Mouse (Mus musculus): Measurements from ENCODE around the gene Sema3f. TPM values are rescaled to one million over a fixed set of nuclear protein-coding genes. Genes with fewer than 3 reads are reported as not detected.

The Sema3f gene
- polyA plus RNA-seq, 2 experiments = 0.69 to 3.5 TPM

GRCm38 (mm10) chr9:107663525-107663924, 46.8 kb downstream of the Sema3f start:
- Histone ChIP-seq H3K36me3 (replicated peaks; ENCODE audit: control insufficient read depth, insufficient read depth, low read depth) (no peaks in the 10 kb centered on the region), H3K27ac (no peak overlapping the region), H3K4me3 (ENCODE audit: insufficient read depth in 1 of 2, low read depth in 2 of 2, low read length in 2 of 2) (no peak overlapping the region), H3K9ac (replicated peaks) (no peak overlapping the region), H3K4me1 (replicated peaks; ENCODE audit: control insufficient read depth in 2 of 2, insufficient read depth in 2 of 2, low read length in 1 of 2) (no peaks in the 10 kb centered on the region; a peak in 2 of 4 replicates), H3K4me2 (ENCODE audit: low read depth) (no peak overlapping the region), H3K27me3 (ENCODE audit: control insufficient read depth, insufficient read depth, low read length) (peaks cover 33% of the 10 kb centered on the region), H3K9me3 (ENCODE audit: control insufficient read depth, low read length) (no peaks in the 10 kb centered on the region)
- TF ChIP-seq CTCF (IDR thresholded peaks at IDR 0.05; ENCODE audit: low read depth) (no peak), EP300 (IDR thresholded peaks at IDR 0.05; ENCODE audit: low read depth) (no peak)
- ATAC-seq (ENCODE audit: insufficient read depth) = no peak
- WGBS (ENCODE audit: insufficient replicate concordance) = 62% methylated on average over 9 of the region's 9 CpGs
- no peak for DNase-seq (ENCODE audit: low read depth in 3 of 3, low spot score in 3 of 3)

GRCm38 (mm10) chr9:107662342-107662741, 47.9 kb downstream of the Sema3f start:
- no peak for ATAC-seq (ENCODE audit: insufficient read depth)
- 54% methylated on average over 8 of the region's 8 CpGs for WGBS (ENCODE audit: insufficient replicate concordance)
- TF ChIP-seq CTCF (IDR thresholded peaks at IDR 0.05; ENCODE audit: low read depth) (no peak), EP300 (IDR thresholded peaks at IDR 0.05; ENCODE audit: low read depth) (no peak)

GRCm38 (mm10) chr9:107660777-107661176, 49.5 kb downstream of the Sema3f start:
- ATAC-seq (ENCODE audit: insufficient read depth) (no peak), DNase-seq (ENCODE audit: low read depth in 3 of 3, low spot score in 3 of 3) (no peak)
- no peak overlapping the region for H3K9ac ChIP-seq (replicated peaks)
- no peaks in the 10 kb centered on the region for H3K4me1 ChIP-seq (replicated peaks; ENCODE audit: control insufficient read depth in 2 of 2, insufficient read depth in 2 of 2, low read length in 1 of 2)
- no peak overlapping the region for H3K27ac ChIP-seq
- WGBS (ENCODE audit: insufficient replicate concordance) = 48% methylated on average over 3 of the region's 3 CpGs
- H3K36me3 ChIP-seq (replicated peaks; ENCODE audit: control insufficient read depth, insufficient read depth, low read depth) = no peaks in the 10 kb centered on the region
- no peak for TF ChIP-seq CTCF (IDR thresholded peaks at IDR 0.05; ENCODE audit: low read depth)
- no peak for TF ChIP-seq EP300 (IDR thresholded peaks at IDR 0.05; ENCODE audit: low read depth)
- no peaks in the 10 kb centered on the region for H3K9me3 ChIP-seq (ENCODE audit: control insufficient read depth, low read length)
- H3K4me2 ChIP-seq (ENCODE audit: low read depth) = no peak overlapping the region
- H3K27me3 ChIP-seq (ENCODE audit: control insufficient read depth, insufficient read depth, low read length) = peaks cover 7% of the 10 kb centered on the region
- H3K4me3 ChIP-seq (ENCODE audit: insufficient read depth in 1 of 2, low read depth in 2 of 2, low read length in 2 of 2) = no peak overlapping the region

More at GRCm38 (mm10) chr9:107662342-107662741, 47.9 kb downstream of the Sema3f start:
- Histone ChIP-seq H3K4me1 (replicated peaks; ENCODE audit: control insufficient read depth in 2 of 2, insufficient read depth in 2 of 2, low read length in 1 of 2) (no peaks in the 10 kb centered on the region), H3K27me3 (ENCODE audit: control insufficient read depth, insufficient read depth, low read length) (peaks cover 22% of the 10 kb centered on the region), H3K27ac (no peak overlapping the region), H3K9me3 (ENCODE audit: control insufficient read depth, low read length) (no peaks in the 10 kb centered on the region), H3K4me2 (ENCODE audit: low read depth) (no peak overlapping the region), H3K4me3 (ENCODE audit: insufficient read depth in 1 of 2, low read depth in 2 of 2, low read length in 2 of 2) (no peak overlapping the region), H3K9ac (replicated peaks) (no peak overlapping the region), H3K36me3 (replicated peaks; ENCODE audit: control insufficient read depth, insufficient read depth, low read depth) (no peaks in the 10 kb centered on the region)
- DNase-seq (ENCODE audit: low read depth in 3 of 3, low spot score in 3 of 3) = no peak

GRCm38 (mm10) chr9:107659961-107660360, 50.3 kb downstream of the Sema3f start:
- no peaks in the 10 kb centered on the region; the same call in 1 of the 2 replicates for H3K27me3 ChIP-seq (ENCODE audit: control insufficient read depth, insufficient read depth, low read length)
- H3K36me3 ChIP-seq (replicated peaks; ENCODE audit: control insufficient read depth, insufficient read depth, low read depth) = no peaks in the 10 kb centered on the region
- H3K9me3 ChIP-seq (ENCODE audit: control insufficient read depth, low read length) = no peaks in the 10 kb centered on the region
- 72% methylated on average over 3 of the region's 3 CpGs for WGBS (ENCODE audit: insufficient replicate concordance)
- DNase-seq (ENCODE audit: low read depth in 3 of 3, low spot score in 3 of 3) = no peak
- H3K4me1 ChIP-seq (replicated peaks; ENCODE audit: control insufficient read depth in 2 of 2, insufficient read depth in 2 of 2, low read length in 1 of 2) = no peaks in the 10 kb centered on the region
- H3K4me2 ChIP-seq (ENCODE audit: low read depth) = no peak overlapping the region
- no peak for TF ChIP-seq EP300 (IDR thresholded peaks at IDR 0.05; ENCODE audit: low read depth)
- TF ChIP-seq CTCF (IDR thresholded peaks at IDR 0.05; ENCODE audit: low read depth) = no peak
- H3K27ac ChIP-seq = no peak overlapping the region
- no peak overlapping the region for H3K9ac ChIP-seq (replicated peaks)
- no peak for ATAC-seq (ENCODE audit: insufficient read depth)
- H3K4me3 ChIP-seq (ENCODE audit: insufficient read depth in 1 of 2, low read depth in 2 of 2, low read length in 2 of 2) = no peak overlapping the region

- Histone ChIP-seq H3K27ac (no peak overlapping the region), H3K9me3 (ENCODE audit: control insufficient read depth, low read length) (no peaks in the 10 kb centered on the region), H3K27me3 (ENCODE audit: control insufficient read depth, insufficient read depth, low read length) (no peaks in the 10 kb centered on the region; the same call in 1 of the 2 replicates), H3K4me1 (replicated peaks; ENCODE audit: control insufficient read depth in 2 of 2, insufficient read depth in 2 of 2, low read length in 1 of 2) (no peaks in the 10 kb centered on the region), H3K9ac (replicated peaks) (no peak overlapping the region), H3K4me3 (ENCODE audit: insufficient read depth in 1 of 2, low read depth in 2 of 2, low read length in 2 of 2) (no peak overlapping the region), H3K4me2 (ENCODE audit: low read depth) (no peak overlapping the region), H3K36me3 (replicated peaks; ENCODE audit: control insufficient read depth, insufficient read depth, low read depth) (no peaks in the 10 kb centered on the region)
- 70% methylated on average over 10 of the region's 10 CpGs for WGBS (ENCODE audit: insufficient replicate concordance)
- no peak for ATAC-seq (ENCODE audit: insufficient read depth)
- DNase-seq (ENCODE audit: low read depth in 3 of 3, low spot score in 3 of 3) = no peak
- no peak for TF ChIP-seq EP300 (IDR thresholded peaks at IDR 0.05; ENCODE audit: low read depth)
- TF ChIP-seq CTCF (IDR thresholded peaks at IDR 0.05; ENCODE audit: low read depth) = no peak
These were observed 50.7 kb downstream of the Sema3f start for GRCm38 (mm10) chr9:107659551-107659950.
